Mouse (Mus musculus) cerebellum, adult 9-10 months (tissue): Measurements from ENCODE around the gene Grm5.

Source experiments
- DNase-seq: peaks from one replicate; pipeline ENCODE4 v3.0.0; 2022

Grm5 gene

GRCm38 (mm10) chr7:87583868-87584267 is at the start of gene Grm5:
Grm5 (plus strand) TSS chr7:87584168.
- DNase-seq = no peak

GRCm38 (mm10) chr7:87539031-87539430 is 44.9 kb upstream of the Grm5 start:
- no peak for DNase-seq

- DNase-seq = no peak
Observed at GRCm38 (mm10) chr7:87565300-87565699, 18.7 kb upstream of the Grm5 start.

GRCm38 (mm10) chr7:87566476-87566875 is 17.5 kb upstream of the Grm5 start:
- peak; percentile 4 for DNase-seq

GRCm38 (mm10) chr7:87584281-87584701 is 323 bp downstream of the Grm5 start:
- DNase-seq = no peak

GRCm38 (mm10) chr7:87586271-87586937 is 2.4 kb downstream of the Grm5 start:
- no peak for DNase-seq

GRCm38 (mm10) chr7:87587976-87588375 is 4.0 kb downstream of the Grm5 start:
- DNase-seq = no peak

- no peak for DNase-seq
Observed at GRCm38 (mm10) chr7:87626251-87626650, 42.3 kb downstream of the Grm5 start.

GRCm38 (mm10) chr7:87635530-87635929 is 51.6 kb downstream of the Grm5 start:
- DNase-seq = no peak

- DNase-seq = no peak
Observed at GRCm38 (mm10) chr7:87650610-87651009, 66.6 kb downstream of the Grm5 start.

- no peak for DNase-seq
Observed at GRCm38 (mm10) chr7:87661794-87662193, 77.8 kb downstream of the Grm5 start.

- no peak for DNase-seq
Observed at GRCm38 (mm10) chr7:87664041-87664440, 80.1 kb downstream of the Grm5 start.

GRCm38 (mm10) chr7:87716393-87716792 is 132.4 kb downstream of the Grm5 start:
- DNase-seq = no peak

- no peak for DNase-seq
Observed at GRCm38 (mm10) chr7:87718631-87719030, 134.7 kb downstream of the Grm5 start.

- DNase-seq = no peak
Observed at GRCm38 (mm10) chr7:87734511-87734910, 150.5 kb downstream of the Grm5 start.

GRCm38 (mm10) chr7:87761945-87762344 is 178.0 kb downstream of the Grm5 start:
- no peak for DNase-seq

- no peak for DNase-seq
Observed at GRCm38 (mm10) chr7:87762376-87762775, 178.4 kb downstream of the Grm5 start.

- DNase-seq = no peak
Observed at GRCm38 (mm10) chr7:87787560-87787959, 203.6 kb downstream of the Grm5 start.

- no peak for DNase-seq
Observed at GRCm38 (mm10) chr7:87788963-87789362, 205.0 kb downstream of the Grm5 start.

GRCm38 (mm10) chr7:87793896-87794295 is 209.9 kb downstream of the Grm5 start:
- no peak for DNase-seq

GRCm38 (mm10) chr7:87824898-87825297 is 240.9 kb downstream of the Grm5 start:
- DNase-seq = no peak

GRCm38 (mm10) chr7:87834669-87835068 is 250.7 kb downstream of the Grm5 start:
- DNase-seq = no peak

- DNase-seq = no peak
Observed at GRCm38 (mm10) chr7:87838579-87838978, 254.6 kb downstream of the Grm5 start.

- DNase-seq = no peak
Observed at GRCm38 (mm10) chr7:87843496-87843895, 259.5 kb downstream of the Grm5 start.

GRCm38 (mm10) chr7:87846082-87846481 is 262.1 kb downstream of the Grm5 start:
- no peak for DNase-seq
